Mouse (Mus musculus) stomach, embryonic 14.5 days (tissue): Measurements from ENCODE around the gene Fam169b. TPM values are rescaled to one million over a fixed set of nuclear protein-coding genes. Genes with fewer than 3 reads are reported as not detected.

ENCODE experiments used
- ATAC-seq: fragments of 200-750 bp; cut with Nextera tagmentation; 2 replicates; pipeline ENCODE4 v1.8.0; 2017; ENCODE audit warnings: low read depth, moderate TSS enrichment; ENCODE audit not compliant: insufficient number of reproducible peaks, insufficient read depth, low FRiP score
- H3K27ac ChIP-seq: fragments of 300-500 bp; sonication (generic); 2 replicates; pipeline ENCODE4 v1.5.1; 2014; ENCODE audit warnings: mild to moderate bottlenecking, low read length, moderate library complexity, mixed read lengths
- H3K27me3 ChIP-seq: fragments of 300-500 bp; sonication (generic); 2 replicates; pipeline ENCODE4 v1.6.1; 2014; ENCODE audit warnings: low read length, control low read depth, mixed read lengths; ENCODE audit not compliant: control insufficient read depth, insufficient read depth
- H3K36me3 ChIP-seq: fragments of 300-500 bp; sonication (generic); 2 replicates; pipeline ENCODE4 v1.6.1; 2014; ENCODE audit warnings: mild to moderate bottlenecking, control low read depth, low read length, moderate library complexity, mixed read lengths; ENCODE audit not compliant: control insufficient read depth, insufficient read depth
- H3K4me1 ChIP-seq: fragments of 300-500 bp; sonication (generic); 2 replicates; pipeline ENCODE4 v1.6.1; 2014; ENCODE audit warnings: low read length, control low read depth, mixed read lengths; ENCODE audit not compliant: control insufficient read depth, insufficient read depth
- H3K4me2 ChIP-seq: fragments of 300-500 bp; sonication (generic); replicated peaks from 2 replicates; pipeline ENCODE4 v1.6.1; 2014; ENCODE audit warnings: low read depth, low read length, control low read depth
- H3K4me3 ChIP-seq: fragments of 300-500 bp; sonication (generic); 2 replicates; pipeline ENCODE4 v1.5.1; 2014; ENCODE audit warnings: low read depth, low read length, control low read depth
- H3K9ac ChIP-seq: fragments of 300-500 bp; sonication (generic); replicated peaks from 2 replicates; pipeline ENCODE4 v1.6.1; 2014; ENCODE audit warnings: low read depth, mild to moderate bottlenecking, control low read depth, low read length, moderate library complexity, mixed read lengths
- H3K9me3 ChIP-seq: fragments of 300-500 bp; sonication (generic); 2 replicates; pipeline ENCODE4 v1.6.1; 2016; ENCODE audit warnings: low read depth, low read length, control low read depth; ENCODE audit not compliant: control insufficient read depth
- WGBS: fragments of 180-500 bp; shearing (Covaris S2); extraction: QIAGEN DNeasy Blood & Tissue Kit; methylation state at CpG from one replicate; pipeline ENCODE4 v1.1.7; 2014; 5-methylcytosine and 5-hydroxymethylcytosine counted together
- polyA plus RNA-seq: library from polyadenylated mRNA; unstranded; fragments of >200 nt; fragmentation: Nextera tagmentation; extraction: Ambion mirVana; gene quantifications from 2 replicates; pipeline ENCODE4 v1.2.1, GENCODE M21; 2014

Fam169b gene
- polyA plus RNA-seq, 1 experiment from 2014 or later: 0.17 TPM

DNA sequence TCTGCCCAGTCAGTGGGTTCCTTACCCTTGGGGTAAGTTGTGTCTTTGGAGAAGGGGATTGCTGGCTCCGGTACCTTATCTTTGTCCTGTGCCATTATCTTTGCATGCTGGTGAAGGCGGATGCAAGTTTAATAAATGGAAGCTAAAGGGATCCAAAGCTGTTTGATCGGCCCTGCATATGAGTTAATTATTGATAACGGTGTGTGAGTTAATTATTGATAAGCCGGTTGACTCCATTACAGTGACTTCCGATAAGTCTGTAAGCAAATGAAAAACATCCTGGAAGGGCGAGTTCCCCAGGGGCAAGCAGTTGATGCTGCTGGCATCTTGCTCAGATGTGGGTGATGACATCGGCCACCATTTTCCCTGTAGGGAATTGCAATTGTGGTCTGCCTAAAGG lies 33.1 kb downstream of the Fam169b start:
- Histone ChIP-seq H3K4me3 (no peak overlapping the region), H3K9ac (no peak overlapping the region), H3K9me3 (no peaks in the 10 kb centered on the region), H3K4me2 (no peak overlapping the region), H3K27me3 (no peaks in the 10 kb centered on the region), H3K36me3 (no peaks in the 10 kb centered on the region), H3K4me1 (no peaks in the 10 kb centered on the region), H3K27ac (no peak overlapping the region)
- WGBS: 86% methylated on average over 8 of the region's 8 CpGs
- ATAC-seq: no peak

DNA sequence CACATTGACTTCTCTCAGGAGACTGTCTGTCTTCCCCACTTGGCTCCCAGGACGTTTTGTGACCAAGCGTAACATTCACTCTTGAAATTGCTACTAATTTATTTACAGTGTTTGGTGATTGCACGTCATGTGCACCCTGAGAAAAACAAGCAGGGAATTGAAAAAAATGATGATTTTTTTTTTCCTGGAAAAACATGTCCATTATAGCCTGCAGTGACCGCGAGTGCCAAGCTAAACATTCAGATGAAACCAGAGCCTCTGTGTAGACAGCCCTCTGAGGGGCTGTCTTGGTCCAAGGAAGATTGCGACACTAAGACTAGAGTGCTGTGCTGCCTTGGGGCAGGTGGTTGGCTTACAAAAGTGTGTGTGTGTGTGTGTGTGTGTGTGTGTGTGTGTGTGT lies 37.8 kb downstream of the Fam169b start:
- H3K36me3 ChIP-seq: no peaks in the 10 kb centered on the region
- no peaks in the 10 kb centered on the region for H3K4me1 ChIP-seq
- H3K4me2 ChIP-seq: no peak overlapping the region
- H3K9me3 ChIP-seq: no peaks in the 10 kb centered on the region
- no peak overlapping the region for H3K4me3 ChIP-seq
- H3K27me3 ChIP-seq: no peaks in the 10 kb centered on the region
- no peak overlapping the region for H3K27ac ChIP-seq
- no peak for ATAC-seq
- H3K9ac ChIP-seq: no peak overlapping the region
- WGBS: 76% methylated on average over 6 of the region's 6 CpGs

DNA sequence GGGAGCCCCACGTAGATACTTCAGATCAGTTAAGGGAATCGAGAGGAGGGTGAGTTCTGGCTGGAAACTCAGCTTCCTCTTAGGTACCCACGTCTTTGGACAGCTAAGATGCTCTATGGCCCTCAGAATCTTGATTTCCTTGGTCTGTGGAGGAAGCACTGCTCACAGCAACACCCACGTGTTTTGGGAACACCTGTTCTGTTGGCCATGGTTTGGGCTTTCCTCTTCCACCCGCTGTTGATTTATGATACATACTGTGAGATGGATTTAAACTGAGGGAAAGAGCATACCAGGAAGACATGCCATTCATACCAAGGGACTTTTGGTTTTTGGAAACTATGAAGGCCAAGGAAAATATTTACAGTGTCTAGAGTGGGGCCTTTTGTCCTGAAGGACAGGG lies 38.8 kb downstream of the Fam169b start:
- WGBS: 74% methylated on average over 5 of the region's 5 CpGs
- Histone ChIP-seq H3K4me3 (no peak overlapping the region), H3K27me3 (no peaks in the 10 kb centered on the region), H3K9me3 (no peaks in the 10 kb centered on the region), H3K36me3 (no peaks in the 10 kb centered on the region), H3K27ac (no peak overlapping the region), H3K4me1 (no peaks in the 10 kb centered on the region), H3K4me2 (no peak overlapping the region), H3K9ac (no peak overlapping the region)
- no peak for ATAC-seq

DNA sequence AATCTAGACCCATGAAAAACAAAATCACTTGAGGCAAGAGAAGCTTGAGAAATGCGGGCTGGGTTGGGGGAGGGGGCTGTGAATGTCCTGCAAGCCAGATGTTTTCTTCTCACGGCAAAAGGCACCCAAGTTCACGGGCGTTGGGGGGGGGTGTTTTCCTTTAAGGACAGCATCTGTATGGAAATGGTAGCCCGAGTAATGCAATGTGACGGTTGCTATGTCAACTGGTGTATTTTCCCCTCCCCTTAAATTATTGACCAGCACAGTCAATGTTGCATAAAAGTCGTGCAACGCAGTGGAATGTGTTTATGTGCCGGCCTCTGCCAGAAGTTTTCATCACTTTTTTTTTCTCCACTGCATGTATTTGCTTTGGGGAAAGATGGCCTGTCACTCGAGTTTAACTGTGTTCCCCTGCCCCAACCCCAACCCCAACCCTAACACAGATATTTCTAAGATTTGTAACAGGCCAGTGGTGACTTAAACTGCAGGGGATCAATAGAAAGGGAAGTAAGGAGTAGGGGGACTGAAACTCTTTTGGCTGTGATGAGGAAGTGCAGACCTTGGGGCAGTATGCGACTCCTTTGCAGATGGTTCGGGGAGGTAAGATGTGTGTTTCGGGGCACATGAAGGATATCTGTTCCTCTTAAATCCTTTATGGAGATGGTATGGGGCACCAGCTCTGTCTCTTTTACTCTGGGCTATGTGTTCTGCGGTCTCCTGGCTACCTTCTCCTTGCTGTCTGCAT lies 39.6 kb downstream of the Fam169b start:
- H3K4me2 ChIP-seq: no peak overlapping the region
- no peak for ATAC-seq
- no peaks in the 10 kb centered on the region for H3K9me3 ChIP-seq
- 67% methylated on average over 14 of the region's 14 CpGs for WGBS
- no peaks in the 10 kb centered on the region for H3K36me3 ChIP-seq
- H3K9ac ChIP-seq: no peak overlapping the region
- no peaks in the 10 kb centered on the region for H3K27me3 ChIP-seq
- H3K27ac ChIP-seq: no peak overlapping the region
- no peak overlapping the region for H3K4me3 ChIP-seq
- H3K4me1 ChIP-seq: no peaks in the 10 kb centered on the region

DNA sequence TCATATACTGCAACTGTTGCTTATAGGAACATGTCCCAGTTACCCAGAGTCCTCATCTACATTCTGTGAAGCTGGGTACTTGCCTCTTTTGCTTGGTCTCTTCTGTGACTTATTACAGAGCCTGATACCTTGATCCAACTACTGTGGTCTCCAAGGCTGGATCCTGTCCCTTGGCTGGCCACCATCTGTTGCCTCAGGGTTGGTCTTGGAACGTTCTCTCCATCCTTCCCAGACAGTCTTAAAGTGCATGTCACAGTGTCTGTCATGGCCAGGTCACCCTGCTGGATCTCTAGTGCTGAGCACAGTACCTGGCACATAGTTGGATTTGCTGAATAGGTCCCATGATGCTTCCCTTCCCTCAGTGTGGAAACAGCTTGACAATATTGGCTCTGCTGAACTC lies 40.6 kb downstream of the Fam169b start:
- Histone ChIP-seq H3K27ac (no peak overlapping the region), H3K27me3 (no peaks in the 10 kb centered on the region), H3K9ac (no peak overlapping the region), H3K4me1 (no peaks in the 10 kb centered on the region), H3K36me3 (no peaks in the 10 kb centered on the region), H3K4me2 (no peak overlapping the region), H3K9me3 (no peaks in the 10 kb centered on the region), H3K4me3 (no peak overlapping the region)
- WGBS: 89% methylated on average over 1 of the region's 1 CpGs
- no peak for ATAC-seq

DNA sequence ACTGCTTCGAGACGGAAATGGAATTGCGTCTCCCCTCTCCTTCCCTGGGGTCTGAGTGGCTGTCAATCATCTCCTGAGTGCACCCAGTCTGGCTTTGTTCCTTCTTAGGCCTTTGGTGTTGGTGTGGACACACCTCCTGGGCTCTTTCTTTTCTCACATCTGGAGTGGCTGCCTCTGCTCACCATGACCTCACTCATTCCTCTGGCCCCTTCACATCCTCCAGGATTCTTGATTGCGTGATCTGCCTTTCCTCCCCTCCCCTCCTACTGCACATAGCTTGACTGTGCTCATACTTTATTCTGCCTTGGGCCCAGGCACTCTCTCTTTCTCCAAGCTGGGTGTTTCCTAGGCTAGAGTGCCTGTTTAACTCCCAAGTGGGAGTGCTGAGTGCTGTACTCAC lies 41.4 kb downstream of the Fam169b start:
- H3K4me2 ChIP-seq: no peak overlapping the region
- ATAC-seq: no peak
- no peak overlapping the region for H3K9ac ChIP-seq
- no peaks in the 10 kb centered on the region for H3K27me3 ChIP-seq
- H3K36me3 ChIP-seq: no peaks in the 10 kb centered on the region
- no peaks in the 10 kb centered on the region for H3K4me1 ChIP-seq
- H3K9me3 ChIP-seq: no peaks in the 10 kb centered on the region
- no peak overlapping the region for H3K27ac ChIP-seq
- no peak overlapping the region for H3K4me3 ChIP-seq
- WGBS: 79% methylated on average over 4 of the region's 4 CpGs

DNA sequence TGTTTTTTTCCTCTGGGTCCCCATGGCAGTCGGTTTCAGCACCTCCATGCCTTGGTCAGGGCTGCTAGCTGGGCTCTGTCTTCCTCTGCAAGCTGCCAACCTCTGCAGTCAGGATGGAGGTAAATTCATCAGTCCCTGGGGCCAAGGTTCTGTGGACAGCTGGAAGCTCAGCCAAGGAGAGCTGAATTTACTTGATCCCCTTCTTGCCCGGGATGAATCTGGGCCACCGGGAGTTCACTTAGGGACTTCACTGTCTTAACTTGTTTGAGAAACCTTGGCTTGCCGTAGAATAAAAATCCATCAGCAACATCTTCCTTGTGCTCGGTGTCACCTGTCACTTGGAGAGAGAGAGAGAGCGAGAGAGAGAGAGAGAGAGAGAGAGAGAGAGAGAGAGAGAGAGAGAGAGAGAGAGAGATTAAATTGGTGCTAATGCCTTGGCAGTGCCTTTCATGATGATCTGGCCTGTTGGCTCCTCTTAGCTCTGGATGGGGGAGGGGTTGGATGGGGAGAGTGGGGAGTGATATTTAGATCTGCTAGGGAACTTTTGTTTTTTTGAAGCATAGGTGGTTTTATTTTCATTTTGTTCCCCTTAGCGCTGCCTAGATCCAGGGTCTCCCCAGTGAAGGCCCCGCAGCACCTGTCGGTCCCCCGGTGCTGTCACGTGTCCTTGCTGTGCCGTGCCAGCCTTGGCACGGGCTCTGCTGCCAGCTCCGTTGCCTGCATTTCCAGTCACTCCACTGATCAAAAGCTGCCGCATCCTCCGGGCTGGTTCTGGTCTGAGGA lies 44.6 kb downstream of the Fam169b start:
- H3K4me3 ChIP-seq: no peak overlapping the region
- WGBS: 87% methylated on average over 16 of the region's 16 CpGs
- no peak overlapping the region for H3K27ac ChIP-seq
- H3K9me3 ChIP-seq: no peaks in the 10 kb centered on the region
- H3K36me3 ChIP-seq: no peaks in the 10 kb centered on the region
- H3K9ac ChIP-seq: no peak overlapping the region
- H3K4me2 ChIP-seq: no peak overlapping the region
- H3K27me3 ChIP-seq: no peaks in the 10 kb centered on the region
- no peak for ATAC-seq
- H3K4me1 ChIP-seq: no peaks in the 10 kb centered on the region

DNA sequence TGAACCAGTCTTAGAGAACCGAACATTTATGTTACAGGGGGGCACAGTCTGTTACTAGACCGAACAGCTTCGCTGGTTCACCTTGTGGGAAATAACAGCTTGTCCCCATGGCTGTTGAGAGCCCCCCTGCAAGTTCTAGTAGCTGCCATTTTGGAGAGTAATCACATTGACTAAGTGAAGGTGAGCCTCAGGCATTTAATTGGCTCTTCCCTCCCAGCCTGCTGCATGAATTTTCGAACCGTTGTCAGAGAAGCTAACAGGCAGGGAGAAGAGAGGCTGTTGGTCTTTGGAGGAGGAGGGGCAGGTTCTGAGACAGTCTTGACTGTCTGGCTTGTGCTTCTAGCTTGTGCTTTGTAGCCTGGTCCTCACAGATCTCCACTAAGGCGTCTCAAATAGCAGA lies 45.3 kb downstream of the Fam169b start:
- H3K4me1 ChIP-seq: no peaks in the 10 kb centered on the region
- H3K27ac ChIP-seq: no peak overlapping the region
- H3K4me2 ChIP-seq: no peak overlapping the region
- H3K4me3 ChIP-seq: no peak overlapping the region
- no peaks in the 10 kb centered on the region for H3K27me3 ChIP-seq
- 59% methylated on average over 6 of the region's 6 CpGs for WGBS
- no peak for ATAC-seq
- no peaks in the 10 kb centered on the region for H3K36me3 ChIP-seq
- H3K9me3 ChIP-seq: no peaks in the 10 kb centered on the region
- no peak overlapping the region for H3K9ac ChIP-seq
